Mouse (Mus musculus) testis, adult 2 months (tissue): ENCODE results near the gene Flt3l.

Experiments used
- CTCF ChIP-seq: fragments of 200-500 bp; IDR thresholded peaks from 2 replicates; pipeline ENCODE4 v1.5.1; 2012; ENCODE audit warnings: low read depth, mild to moderate bottlenecking, inconsistent platforms, low read length, moderate library complexity; ENCODE audit not compliant: control insufficient read depth, insufficient read depth, insufficient replicate concordance
- POLR2A ChIP-seq: fragments of 200-500 bp; IDR thresholded peaks from 2 replicates; pipeline ENCODE4 v1.6.1; 2012; ENCODE audit warnings: low read depth, mild to moderate bottlenecking, inconsistent platforms, low read length, moderate library complexity; ENCODE audit not compliant: control insufficient read depth

DNA sequence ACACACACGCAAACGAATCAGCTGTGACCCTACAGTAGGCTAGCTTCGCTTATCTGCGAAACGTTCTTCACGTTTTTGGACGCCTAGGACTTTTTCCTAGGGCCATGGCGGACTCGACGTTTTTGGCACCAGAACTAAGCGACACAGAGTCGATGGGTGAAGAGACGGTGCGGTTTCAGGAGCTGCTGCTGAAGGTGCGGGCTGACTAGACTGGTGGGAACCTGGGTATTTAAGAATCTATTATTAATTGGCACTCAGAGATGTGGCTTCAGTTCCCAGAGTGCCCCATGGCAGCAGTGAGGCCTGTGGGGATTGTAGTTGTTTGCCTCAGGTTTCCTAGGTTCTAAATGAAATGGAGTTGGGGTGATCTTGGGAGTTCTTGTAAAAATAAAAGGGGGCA is 20.0 kb upstream of the Flt3l start:
- TF ChIP-seq CTCF = no peak
- TF ChIP-seq POLR2A = no peak
